Mouse (Mus musculus): ENCODE measurements at regions not wholly inside any gene's neighbourhood (a gene's known extent, or its start where the extent isn't known, plus 50 kb on each side); places are given as distances from the start of the nearest gene placed in this dataset.

DNA sequence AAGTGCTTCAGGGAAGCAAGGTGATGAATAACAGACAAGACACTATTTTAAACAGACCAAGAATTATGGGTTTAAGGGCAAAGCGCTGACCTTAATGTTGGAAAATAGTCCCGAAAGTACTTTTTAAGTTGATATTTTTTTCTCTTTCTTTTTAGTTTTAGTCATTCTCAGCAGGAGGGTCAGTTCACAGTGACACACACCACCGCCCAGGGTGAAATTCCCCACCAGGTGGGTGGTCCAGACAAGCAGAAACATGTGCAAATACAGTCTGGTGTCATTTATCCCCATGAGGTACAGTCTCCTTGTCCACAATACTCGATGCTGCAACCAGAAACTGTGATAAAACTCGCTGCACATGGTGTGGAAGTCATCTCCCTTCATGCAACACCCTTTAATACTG, 435.5 kb downstream of the Fat4 start:
- Histone ChIP-seq H3K4me2 (ENCODE audit: low read depth) (no peak overlapping the region), H3ac (ENCODE audit: control insufficient read depth, insufficient read length) (no peak overlapping the region), H3K79me2 (ENCODE audit: control insufficient read depth, insufficient read depth) (no peaks in the 10 kb centered on the region), H3K27me3 (ENCODE audit: control insufficient read depth, insufficient read depth, insufficient read length) (no peaks in the 10 kb centered on the region), H3K36me3 (ENCODE audit: control insufficient read depth, insufficient read depth) (no peaks in the 10 kb centered on the region), H3K4me3 (no peak overlapping the region)
- TF ChIP-seq MYOD1 (IDR thresholded peaks at IDR 0.05; ENCODE audit: control insufficient read depth in 1 of 3, insufficient read length in 2 of 3, low read depth in 2 of 3) (no peak), MAX (IDR thresholded peaks at IDR 0.05; ENCODE audit: low read depth) (no peak), REST (IDR thresholded peaks at IDR 0.05; ENCODE audit: insufficient read depth, insufficient read length) (no peak), CEBPB (IDR thresholded peaks at IDR 0.05; ENCODE audit: insufficient read depth, poor library complexity, severe bottlenecking) (no peak), POLR2A (IDR thresholded peaks at IDR 0.05; ENCODE audit: insufficient read length, low read depth) (no peak), TCF3 (IDR thresholded peaks at IDR 0.05; ENCODE audit: insufficient read length, low read depth) (no peak), TCF12 (IDR thresholded peaks at IDR 0.05; ENCODE audit: insufficient read depth, poor library complexity, severe bottlenecking) (no peak), POLR2AphosphoS2 (IDR thresholded peaks at IDR 0.05; ENCODE audit: insufficient read length, low read depth) (no peak), USF1 (IDR thresholded peaks at IDR 0.05; ENCODE audit: low read depth) (no peak), E2F4 (IDR thresholded peaks at IDR 0.05; ENCODE audit: insufficient read depth) (no peak), SRF (IDR thresholded peaks at IDR 0.05; ENCODE audit: control insufficient read depth, insufficient read length, low read depth) (no peak), MYOG (IDR thresholded peaks at IDR 0.05; ENCODE audit: control insufficient read depth in 1 of 3, insufficient read depth in 1 of 3, insufficient read length in 2 of 3, low read depth in 2 of 3) (no peak)

DNA sequence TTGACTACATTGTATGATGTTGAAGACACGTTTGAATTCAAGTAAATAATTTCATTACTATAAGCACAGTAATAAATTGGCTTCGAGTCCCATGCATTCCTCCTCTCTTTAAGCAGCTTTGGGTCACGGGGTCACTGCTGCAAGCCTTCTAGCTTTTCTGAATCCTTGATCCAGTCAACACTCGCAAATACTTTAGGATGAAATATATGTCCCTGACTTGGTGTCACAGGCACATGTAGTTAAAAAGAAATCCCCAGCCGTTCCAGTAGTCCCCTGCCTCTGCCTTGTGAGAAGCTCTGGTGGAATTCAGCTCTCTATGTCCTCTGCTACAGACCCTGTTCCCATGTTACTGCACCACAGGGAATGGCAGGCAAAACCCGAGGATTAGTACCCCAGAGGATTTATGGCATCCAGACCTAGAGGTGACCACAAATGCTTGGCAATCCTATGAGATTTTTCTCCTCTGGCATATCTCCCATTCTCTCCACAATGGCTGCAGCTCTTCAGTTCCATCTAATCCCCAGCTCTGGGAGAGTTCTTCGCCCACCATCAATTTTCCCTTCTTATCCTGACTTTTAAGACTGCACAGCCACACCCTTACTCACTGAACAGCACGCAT, 449.0 kb downstream of the Fat4 start:
- no peak for TF ChIP-seq MYOG (IDR thresholded peaks at IDR 0.05; ENCODE audit: control insufficient read depth in 1 of 3, insufficient read depth in 1 of 3, insufficient read length in 2 of 3, low read depth in 2 of 3)
- no peak for TF ChIP-seq POLR2AphosphoS2 (IDR thresholded peaks at IDR 0.05; ENCODE audit: insufficient read length, low read depth)
- no peak for TF ChIP-seq SRF (IDR thresholded peaks at IDR 0.05; ENCODE audit: control insufficient read depth, insufficient read length, low read depth)
- TF ChIP-seq MYOD1 (IDR thresholded peaks at IDR 0.05; ENCODE audit: control insufficient read depth in 1 of 3, insufficient read length in 2 of 3, low read depth in 2 of 3) = no peak
- no peak for TF ChIP-seq MAX (IDR thresholded peaks at IDR 0.05; ENCODE audit: low read depth)
- no peak for TF ChIP-seq REST (IDR thresholded peaks at IDR 0.05; ENCODE audit: insufficient read depth, insufficient read length)
- TF ChIP-seq E2F4 (IDR thresholded peaks at IDR 0.05; ENCODE audit: insufficient read depth) = no peak
- no peak for TF ChIP-seq CEBPB (IDR thresholded peaks at IDR 0.05; ENCODE audit: insufficient read depth, poor library complexity, severe bottlenecking)
- no peak for TF ChIP-seq USF1 (IDR thresholded peaks at IDR 0.05; ENCODE audit: low read depth)
- TF ChIP-seq TCF12 (IDR thresholded peaks at IDR 0.05; ENCODE audit: insufficient read depth, poor library complexity, severe bottlenecking) = no peak
- TF ChIP-seq TCF3 (IDR thresholded peaks at IDR 0.05; ENCODE audit: insufficient read length, low read depth) = no peak
- no peak for TF ChIP-seq POLR2A (IDR thresholded peaks at IDR 0.05; ENCODE audit: insufficient read length, low read depth)
- Histone ChIP-seq H3K79me2 (ENCODE audit: control insufficient read depth, insufficient read depth) (no peaks in the 10 kb centered on the region), H3K36me3 (ENCODE audit: control insufficient read depth, insufficient read depth) (no peaks in the 10 kb centered on the region), H3ac (ENCODE audit: control insufficient read depth, insufficient read length) (no peak overlapping the region), H3K4me2 (ENCODE audit: low read depth) (no peak overlapping the region), H3K4me3 (no peak overlapping the region), H3K27me3 (ENCODE audit: control insufficient read depth, insufficient read depth, insufficient read length) (no peaks in the 10 kb centered on the region)

DNA sequence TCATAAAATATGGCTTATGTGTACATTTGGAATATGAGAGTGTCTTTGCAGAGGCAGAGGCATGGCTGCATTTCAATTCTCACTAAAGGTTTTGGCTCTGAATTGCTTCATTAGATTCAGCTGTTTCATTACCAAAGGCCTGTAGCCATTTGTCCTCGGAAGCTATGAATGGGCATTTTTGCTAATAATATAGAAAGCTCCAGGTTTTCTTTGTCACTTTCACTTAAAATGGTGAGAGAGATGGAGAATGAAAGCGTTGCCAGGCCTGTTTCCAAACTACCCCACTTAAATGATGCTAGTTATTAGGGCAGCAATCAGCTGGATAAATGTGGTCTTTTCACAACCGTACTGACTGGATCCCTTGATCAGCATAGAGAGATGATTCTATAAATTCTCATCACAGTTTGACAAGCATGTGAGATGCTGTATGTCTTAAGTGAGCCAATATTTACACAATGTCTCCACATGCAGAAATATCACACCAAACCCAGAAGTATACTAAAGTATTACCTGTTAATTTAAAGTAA, 454.5 kb downstream of the Fat4 start:
- no peaks in the 10 kb centered on the region for H3K27me3 ChIP-seq (ENCODE audit: control insufficient read depth, insufficient read depth, insufficient read length)
- no peaks in the 10 kb centered on the region for H3K36me3 ChIP-seq (ENCODE audit: control insufficient read depth, insufficient read depth)
- H3K4me3 ChIP-seq = no peak overlapping the region
- no peak overlapping the region for H3K4me2 ChIP-seq (ENCODE audit: low read depth)
- H3ac ChIP-seq (ENCODE audit: control insufficient read depth, insufficient read length) = no peak overlapping the region
- H3K79me2 ChIP-seq (ENCODE audit: control insufficient read depth, insufficient read depth) = no peaks in the 10 kb centered on the region
- TF ChIP-seq MAX (IDR thresholded peaks at IDR 0.05; ENCODE audit: low read depth) (no peak), SRF (IDR thresholded peaks at IDR 0.05; ENCODE audit: control insufficient read depth, insufficient read length, low read depth) (no peak), MYOD1 (IDR thresholded peaks at IDR 0.05; ENCODE audit: control insufficient read depth in 1 of 3, insufficient read length in 2 of 3, low read depth in 2 of 3) (no peak), E2F4 (IDR thresholded peaks at IDR 0.05; ENCODE audit: insufficient read depth) (no peak), TCF3 (IDR thresholded peaks at IDR 0.05; ENCODE audit: insufficient read length, low read depth) (no peak), REST (IDR thresholded peaks at IDR 0.05; ENCODE audit: insufficient read depth, insufficient read length) (no peak), POLR2A (IDR thresholded peaks at IDR 0.05; ENCODE audit: insufficient read length, low read depth) (no peak), CEBPB (IDR thresholded peaks at IDR 0.05; ENCODE audit: insufficient read depth, poor library complexity, severe bottlenecking) (no peak), USF1 (IDR thresholded peaks at IDR 0.05; ENCODE audit: low read depth) (no peak)

DNA sequence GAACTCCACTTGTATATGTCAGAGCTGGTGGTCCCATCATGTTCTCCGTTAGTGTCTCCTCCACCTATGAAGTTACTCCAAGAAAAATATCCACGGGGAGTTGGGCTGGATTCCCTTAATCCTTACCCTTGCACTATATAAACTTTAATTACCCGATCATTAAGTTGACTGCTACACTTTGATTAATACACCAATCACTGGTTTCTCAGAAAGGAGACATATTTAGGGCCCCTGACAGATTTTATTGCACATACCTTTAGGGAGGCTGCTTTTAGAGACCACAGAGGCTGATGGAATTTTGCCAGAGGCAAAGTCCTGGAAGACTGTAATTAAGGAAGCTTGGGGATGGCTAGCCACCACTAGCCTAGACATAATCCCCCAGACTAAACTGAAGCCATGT, 457.3 kb downstream of the Fat4 start:
- no peaks in the 10 kb centered on the region for H3K79me2 ChIP-seq (ENCODE audit: control insufficient read depth, insufficient read depth)
- H3K36me3 ChIP-seq (ENCODE audit: control insufficient read depth, insufficient read depth) = no peaks in the 10 kb centered on the region
- no peak overlapping the region for H3K4me3 ChIP-seq
- no peaks in the 10 kb centered on the region for H3K27me3 ChIP-seq (ENCODE audit: control insufficient read depth, insufficient read depth, insufficient read length)
- no peak overlapping the region for H3K4me2 ChIP-seq (ENCODE audit: low read depth)
- TF ChIP-seq CEBPB (IDR thresholded peaks at IDR 0.05; ENCODE audit: insufficient read depth, poor library complexity, severe bottlenecking) = no peak
- no peak for TF ChIP-seq MYOG (IDR thresholded peaks at IDR 0.05; ENCODE audit: control insufficient read depth in 1 of 3, insufficient read depth in 1 of 3, insufficient read length in 2 of 3, low read depth in 2 of 3)
- no peak for TF ChIP-seq MAX (IDR thresholded peaks at IDR 0.05; ENCODE audit: low read depth)
- no peak for TF ChIP-seq E2F4 (IDR thresholded peaks at IDR 0.05; ENCODE audit: insufficient read depth)
- no peak for TF ChIP-seq MYOD1 (IDR thresholded peaks at IDR 0.05; ENCODE audit: control insufficient read depth in 1 of 3, insufficient read length in 2 of 3, low read depth in 2 of 3)
- TF ChIP-seq TCF3 (IDR thresholded peaks at IDR 0.05; ENCODE audit: insufficient read length, low read depth) = no peak
- no peak for TF ChIP-seq REST (IDR thresholded peaks at IDR 0.05; ENCODE audit: insufficient read depth, insufficient read length)
- H3ac ChIP-seq (ENCODE audit: control insufficient read depth, insufficient read length) = no peak overlapping the region

Measured in myocyte (in vitro differentiated cells).